Mouse (Mus musculus): Measurements from ENCODE around the gene Bcl2a1d.
"Not testable (repeated sequence)": the region's sequence is repeated elsewhere in the genome, so short reads cannot be mapped to it uniquely, and the experiment has no call there.

- not testable (repeated sequence) for TF ChIP-seq CTCF (IDR thresholded peaks at IDR 0.05; ENCODE audit: control insufficient read depth, insufficient read depth, insufficient read length); USF1 (IDR thresholded peaks at IDR 0.05; ENCODE audit: low read depth); CEBPB (IDR thresholded peaks at IDR 0.05; ENCODE audit: low read depth); MYOG (IDR thresholded peaks at IDR 0.05; ENCODE audit: control insufficient read depth, extremely low read depth, insufficient read length)
These were observed 15.0 kb upstream of the Bcl2a1d start for GRCm38 (mm10) chr9:88746687-88747086.

All from C2C12 (cell line).